Mouse (Mus musculus): ENCODE measurements at regions not wholly inside any gene's neighbourhood (a gene's known extent, or its start where the extent isn't known, plus 50 kb on each side); places are given as distances from the start of the nearest gene placed in this dataset.

- H3K9me3 ChIP-seq (ENCODE audit: control insufficient read depth, low read depth, low read length): no peaks in the 10 kb centered on the region
- H3K27me3 ChIP-seq (ENCODE audit: control insufficient read depth, insufficient read depth, low read length): no peaks in the 10 kb centered on the region
- no peaks in the 10 kb centered on the region for H3K36me3 ChIP-seq (ENCODE audit: control insufficient read depth, insufficient read depth, low read length)
- no peak for ATAC-seq (ENCODE audit: insufficient number of reproducible peaks, insufficient read depth, low FRiP score, low read depth)
- H3K4me3 ChIP-seq (ENCODE audit: low read depth, low read length): no peak overlapping the region
- no peak overlapping the region for H3K4me2 ChIP-seq (replicated peaks; ENCODE audit: low read depth, low read length)
- 43% methylated on average over 5 of the region's 5 CpGs for WGBS
- no peak overlapping the region for H3K9ac ChIP-seq (replicated peaks; ENCODE audit: low read depth, low read length)
- no peak overlapping the region for H3K27ac ChIP-seq (ENCODE audit: low read length)
- peaks cover 3% of the 10 kb centered on the region; the same call in 1 of the 2 replicates for H3K4me1 ChIP-seq (ENCODE audit: control insufficient read depth, insufficient read depth, low read length)
Measured at GRCm38 (mm10) chr8:11116534-11116933, 108.3 kb upstream of the Irs2 start.

GRCm38 (mm10) chr8:11115210-11115609 lies 107.0 kb upstream of the Irs2 start:
- Histone ChIP-seq H3K9ac (replicated peaks; ENCODE audit: low read depth, low read length) (no peak overlapping the region), H3K4me2 (replicated peaks; ENCODE audit: low read depth, low read length) (no peak overlapping the region), H3K4me1 (ENCODE audit: control insufficient read depth, insufficient read depth, low read length) (peaks cover 3% of the 10 kb centered on the region; the same call in 1 of the 2 replicates), H3K9me3 (ENCODE audit: control insufficient read depth, low read depth, low read length) (no peaks in the 10 kb centered on the region), H3K36me3 (ENCODE audit: control insufficient read depth, insufficient read depth, low read length) (no peaks in the 10 kb centered on the region), H3K27ac (ENCODE audit: low read length) (no peak overlapping the region), H3K4me3 (ENCODE audit: low read depth, low read length) (no peak overlapping the region), H3K27me3 (ENCODE audit: control insufficient read depth, insufficient read depth, low read length) (no peaks in the 10 kb centered on the region)
- ATAC-seq (ENCODE audit: insufficient number of reproducible peaks, insufficient read depth, low FRiP score, low read depth): no peak
- WGBS: 21% methylated on average over 6 of the region's 6 CpGs

- Histone ChIP-seq H3K36me3 (ENCODE audit: control insufficient read depth, insufficient read depth, low read length) (no peaks in the 10 kb centered on the region), H3K9me3 (ENCODE audit: control insufficient read depth, low read depth, low read length) (no peaks in the 10 kb centered on the region), H3K4me3 (ENCODE audit: low read depth, low read length) (no peak overlapping the region), H3K27ac (ENCODE audit: low read length) (no peak overlapping the region), H3K4me2 (replicated peaks; ENCODE audit: low read depth, low read length) (no peak overlapping the region), H3K4me1 (ENCODE audit: control insufficient read depth, insufficient read depth, low read length) (peaks cover 3% of the 10 kb centered on the region; the same call in 1 of the 2 replicates), H3K27me3 (ENCODE audit: control insufficient read depth, insufficient read depth, low read length) (no peaks in the 10 kb centered on the region), H3K9ac (replicated peaks; ENCODE audit: low read depth, low read length) (no peak overlapping the region)
- 27% methylated on average over 8 of the region's 8 CpGs for WGBS
- ATAC-seq (ENCODE audit: insufficient number of reproducible peaks, insufficient read depth, low FRiP score, low read depth): no peak
Measured at GRCm38 (mm10) chr8:11114531-11114930, 106.3 kb upstream of the Irs2 start.

GRCm38 (mm10) chr8:11112908-11113532 lies 104.8 kb upstream of the Irs2 start:
- WGBS: 56% methylated on average over 7 of the region's 7 CpGs
- ATAC-seq (ENCODE audit: insufficient number of reproducible peaks, insufficient read depth, low FRiP score, low read depth): no peak

DNA sequence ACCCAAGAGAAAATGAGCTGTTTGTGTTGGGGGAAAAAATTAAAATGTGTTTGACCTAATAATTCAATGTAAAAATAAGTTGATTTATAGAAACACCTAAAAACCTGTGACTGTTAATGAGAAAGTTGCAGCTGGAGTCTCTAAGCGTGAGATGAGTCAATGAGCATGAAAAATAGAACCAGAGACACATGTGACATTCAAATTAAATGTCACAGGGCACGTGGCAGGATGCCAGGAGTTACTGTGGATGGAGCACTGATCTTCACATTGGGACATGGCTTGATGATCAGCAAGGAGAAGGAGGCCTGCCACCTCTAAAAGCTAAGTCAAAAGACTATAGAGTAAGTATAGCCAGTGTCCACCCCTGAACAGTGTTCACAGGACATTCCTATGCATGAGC lies 103.7 kb upstream of the Irs2 start:
- Histone ChIP-seq H3K27ac (ENCODE audit: low read length) (no peak overlapping the region), H3K4me3 (ENCODE audit: low read depth, low read length) (no peak overlapping the region)

More at GRCm38 (mm10) chr8:11112908-11113532, 104.8 kb upstream of the Irs2 start:
- Histone ChIP-seq H3K9ac (replicated peaks; ENCODE audit: low read depth, low read length) (no peak overlapping the region), H3K9me3 (ENCODE audit: control insufficient read depth, low read depth, low read length) (no peaks in the 10 kb centered on the region), H3K4me3 (ENCODE audit: low read depth, low read length) (no peak overlapping the region), H3K4me1 (ENCODE audit: control insufficient read depth, insufficient read depth, low read length) (peaks cover 3% of the 10 kb centered on the region; the same call in 1 of the 2 replicates), H3K4me2 (replicated peaks; ENCODE audit: low read depth, low read length) (no peak overlapping the region), H3K36me3 (ENCODE audit: control insufficient read depth, insufficient read depth, low read length) (no peaks in the 10 kb centered on the region), H3K27me3 (ENCODE audit: control insufficient read depth, insufficient read depth, low read length) (no peaks in the 10 kb centered on the region), H3K27ac (ENCODE audit: low read length) (no peak overlapping the region)

GRCm38 (mm10) chr8:11107435-11107834 lies 99.2 kb upstream of the Irs2 start:
- Histone ChIP-seq H3K36me3 (ENCODE audit: control insufficient read depth, insufficient read depth, low read length) (no peaks in the 10 kb centered on the region), H3K27ac (ENCODE audit: low read length) (no peak overlapping the region), H3K9ac (replicated peaks; ENCODE audit: low read depth, low read length) (no peak overlapping the region), H3K27me3 (ENCODE audit: control insufficient read depth, insufficient read depth, low read length) (no peaks in the 10 kb centered on the region), H3K4me2 (replicated peaks; ENCODE audit: low read depth, low read length) (no peak overlapping the region), H3K4me1 (ENCODE audit: control insufficient read depth, insufficient read depth, low read length) (no peaks in the 10 kb centered on the region), H3K9me3 (ENCODE audit: control insufficient read depth, low read depth, low read length) (no peaks in the 10 kb centered on the region), H3K4me3 (ENCODE audit: low read depth, low read length) (no peak overlapping the region)
- 88% methylated on average over 1 of the region's 1 CpGs for WGBS
- no peak for ATAC-seq (ENCODE audit: insufficient number of reproducible peaks, insufficient read depth, low FRiP score, low read depth)

More for the DNA sequence above, 103.7 kb upstream of the Irs2 start:
- Histone ChIP-seq H3K9ac (replicated peaks; ENCODE audit: low read depth, low read length) (no peak overlapping the region), H3K27me3 (ENCODE audit: control insufficient read depth, insufficient read depth, low read length) (no peaks in the 10 kb centered on the region), H3K9me3 (ENCODE audit: control insufficient read depth, low read depth, low read length) (no peaks in the 10 kb centered on the region), H3K4me2 (replicated peaks; ENCODE audit: low read depth, low read length) (no peak overlapping the region), H3K4me1 (ENCODE audit: control insufficient read depth, insufficient read depth, low read length) (peaks cover 3% of the 10 kb centered on the region; the same call in 1 of the 2 replicates), H3K36me3 (ENCODE audit: control insufficient read depth, insufficient read depth, low read length) (no peaks in the 10 kb centered on the region)
- ATAC-seq (ENCODE audit: insufficient number of reproducible peaks, insufficient read depth, low FRiP score, low read depth): no peak
- WGBS: 82% methylated on average over 2 of the region's 2 CpGs

DNA sequence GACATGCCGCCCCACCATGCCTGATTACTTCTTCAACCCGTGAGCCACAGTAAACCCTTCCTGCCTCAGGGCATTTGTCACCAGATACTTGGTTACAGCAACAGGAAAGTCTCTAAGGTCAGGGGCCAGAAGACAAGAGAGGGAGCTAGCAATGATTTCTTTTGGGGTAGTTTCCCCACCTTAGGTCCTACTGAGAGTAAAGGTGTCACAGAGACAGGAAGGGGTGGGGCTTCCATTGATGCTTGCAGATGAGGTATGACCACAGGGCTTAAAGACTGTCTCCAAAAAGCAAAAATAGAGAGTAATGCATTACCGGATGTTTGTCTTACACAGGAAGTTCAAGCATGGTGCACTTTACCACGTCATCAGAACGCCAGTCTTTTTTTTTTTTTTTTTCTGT lies 98.8 kb upstream of the Irs2 start:
- no peak overlapping the region for H3K4me3 ChIP-seq (ENCODE audit: low read depth, low read length)
- H3K4me2 ChIP-seq (replicated peaks; ENCODE audit: low read depth, low read length): no peak overlapping the region
- WGBS: 77% methylated on average over 5 of the region's 5 CpGs
- H3K27me3 ChIP-seq (ENCODE audit: control insufficient read depth, insufficient read depth, low read length): no peaks in the 10 kb centered on the region
- H3K9me3 ChIP-seq (ENCODE audit: control insufficient read depth, low read depth, low read length): no peaks in the 10 kb centered on the region
- no peaks in the 10 kb centered on the region for H3K4me1 ChIP-seq (ENCODE audit: control insufficient read depth, insufficient read depth, low read length)
- no peak overlapping the region for H3K9ac ChIP-seq (replicated peaks; ENCODE audit: low read depth, low read length)
- no peak for ATAC-seq (ENCODE audit: insufficient number of reproducible peaks, insufficient read depth, low FRiP score, low read depth)
- no peak overlapping the region for H3K27ac ChIP-seq (ENCODE audit: low read length)
- H3K36me3 ChIP-seq (ENCODE audit: control insufficient read depth, insufficient read depth, low read length): no peaks in the 10 kb centered on the region

GRCm38 (mm10) chr8:11103745-11104607 lies 95.7 kb upstream of the Irs2 start:
- H3K27me3 ChIP-seq (ENCODE audit: control insufficient read depth, insufficient read depth, low read length): no peaks in the 10 kb centered on the region
- H3K9me3 ChIP-seq (ENCODE audit: control insufficient read depth, low read depth, low read length): no peaks in the 10 kb centered on the region
- WGBS: 82% methylated on average over 10 of the region's 10 CpGs
- H3K4me2 ChIP-seq (replicated peaks; ENCODE audit: low read depth, low read length): no peak overlapping the region
- no peaks in the 10 kb centered on the region for H3K4me1 ChIP-seq (ENCODE audit: control insufficient read depth, insufficient read depth, low read length)
- H3K36me3 ChIP-seq (ENCODE audit: control insufficient read depth, insufficient read depth, low read length): no peaks in the 10 kb centered on the region
- no peak for ATAC-seq (ENCODE audit: insufficient number of reproducible peaks, insufficient read depth, low FRiP score, low read depth)
- H3K27ac ChIP-seq (ENCODE audit: low read length): no peak overlapping the region
- H3K9ac ChIP-seq (replicated peaks; ENCODE audit: low read depth, low read length): no peak overlapping the region
- no peak overlapping the region for H3K4me3 ChIP-seq (ENCODE audit: low read depth, low read length)
